Mouse (Mus musculus): ENCODE measurements around the gene Ret.

Ret gene

DNA sequence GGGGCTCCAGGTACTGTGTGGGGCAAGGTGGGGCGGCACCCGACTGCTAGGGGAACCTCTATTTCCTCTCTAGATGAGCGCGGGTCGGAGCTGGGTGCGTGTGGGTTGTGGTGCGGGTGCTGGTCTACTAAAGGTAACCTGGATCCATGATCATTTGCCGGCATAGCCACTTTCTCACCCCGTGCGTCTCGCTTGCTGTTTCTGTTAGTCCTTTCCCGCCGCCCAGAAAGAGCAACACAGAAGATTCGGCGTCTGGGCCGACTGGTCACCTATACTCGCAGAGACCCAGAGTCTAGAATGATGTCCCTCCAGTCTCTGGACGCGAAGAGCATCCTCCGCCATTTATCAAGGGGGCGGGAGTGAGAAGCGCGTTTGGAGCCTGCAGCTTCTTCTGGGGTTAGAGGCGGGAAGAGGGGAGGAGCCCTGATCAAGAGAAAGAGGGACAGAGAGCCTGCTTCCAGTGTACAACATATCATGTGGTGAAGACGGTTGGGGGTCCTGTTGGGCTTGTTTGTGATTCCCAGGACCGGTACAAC is at the start of gene Ret:
Gene Ret, minus strand, starts transcription at position 279 of the 536 bp plus-strand sequence.
- DNase-seq (ENCODE audit: low spot score in 2 of 2) = no peak

DNA sequence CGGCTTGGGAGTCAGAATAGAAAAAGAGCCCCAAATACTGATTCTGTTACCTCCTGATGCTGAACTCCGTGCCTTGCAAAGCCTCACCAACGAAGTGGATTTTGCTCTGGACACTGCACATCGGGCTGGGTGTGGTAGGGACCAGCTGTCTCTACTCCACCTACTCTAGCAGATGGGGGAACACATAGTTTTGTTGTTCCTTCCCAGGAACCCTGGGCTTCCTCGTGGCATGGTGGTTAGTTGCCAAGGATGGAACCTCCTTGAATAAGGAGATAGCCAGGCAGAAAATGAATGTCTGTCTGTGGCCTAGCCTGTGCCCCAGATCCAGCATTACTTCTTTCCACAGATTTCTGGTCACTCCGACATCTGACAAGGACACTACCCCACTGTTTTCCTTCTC is 49.6 kb upstream of the Ret start:
- no peak for DNase-seq (ENCODE audit: low spot score in 2 of 2)

DNA sequence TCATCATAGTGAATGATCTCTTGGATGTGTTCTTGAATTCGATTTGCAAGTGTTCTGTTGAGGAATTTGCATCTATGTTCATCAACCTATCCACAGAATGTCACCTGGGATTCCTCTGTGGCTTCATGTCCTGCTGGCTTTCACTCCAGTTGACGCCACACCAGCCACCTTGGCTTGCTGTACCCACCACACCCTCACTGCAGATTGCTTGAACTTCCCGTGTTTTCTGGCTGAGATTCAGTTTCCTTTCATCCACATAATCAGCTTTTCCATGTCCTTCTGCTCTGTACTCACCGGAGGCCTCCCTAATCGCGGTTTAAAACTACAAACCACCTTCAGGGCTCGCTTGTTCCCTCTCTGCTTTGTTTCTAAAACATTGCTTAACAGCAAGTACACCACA is 46.6 kb upstream of the Ret start:
- no peak for DNase-seq (ENCODE audit: low spot score in 2 of 2)

DNA sequence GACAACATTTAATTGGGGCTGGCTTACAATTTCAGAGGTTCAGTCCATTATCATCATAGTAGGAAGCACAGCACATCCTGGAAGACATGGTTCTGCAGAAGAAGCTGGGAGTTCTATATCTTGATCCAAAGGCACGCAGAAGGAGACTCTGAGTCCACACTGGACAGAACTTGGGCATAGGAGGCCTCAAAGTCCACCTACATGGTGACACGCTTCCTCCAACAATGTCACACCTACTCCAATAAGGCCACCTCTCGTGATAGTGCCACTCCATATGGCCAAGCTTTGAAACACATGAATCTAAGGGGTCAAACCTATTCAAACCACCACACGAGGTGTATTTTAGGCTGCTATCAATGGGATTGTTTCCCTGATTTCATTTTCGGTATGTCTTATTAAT is 45.4 kb upstream of the Ret start:
- DNase-seq (ENCODE audit: low spot score in 2 of 2) = no peak

DNA sequence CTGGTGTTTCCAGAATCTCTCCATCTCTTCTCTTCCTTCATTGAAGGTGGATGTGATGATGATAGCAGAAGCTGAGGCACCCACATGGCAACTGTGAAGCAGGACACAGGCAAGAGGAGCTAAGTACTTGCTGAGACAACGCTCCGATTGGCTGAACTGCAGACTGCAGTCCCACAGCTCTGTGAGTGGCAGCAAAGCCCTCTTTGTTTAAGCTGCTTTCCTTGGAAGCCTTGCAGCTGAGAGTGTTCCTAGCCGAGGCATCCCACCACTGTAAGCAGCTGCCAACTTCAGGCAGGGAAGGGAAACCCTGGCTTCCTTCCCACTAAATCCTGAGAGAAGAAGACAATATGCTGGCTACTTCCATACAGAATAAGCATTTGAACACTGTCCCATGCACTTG is 28.6 kb upstream of the Ret start:
- DNase-seq (ENCODE audit: low spot score in 2 of 2) = peak; percentile 5 to 11

DNA sequence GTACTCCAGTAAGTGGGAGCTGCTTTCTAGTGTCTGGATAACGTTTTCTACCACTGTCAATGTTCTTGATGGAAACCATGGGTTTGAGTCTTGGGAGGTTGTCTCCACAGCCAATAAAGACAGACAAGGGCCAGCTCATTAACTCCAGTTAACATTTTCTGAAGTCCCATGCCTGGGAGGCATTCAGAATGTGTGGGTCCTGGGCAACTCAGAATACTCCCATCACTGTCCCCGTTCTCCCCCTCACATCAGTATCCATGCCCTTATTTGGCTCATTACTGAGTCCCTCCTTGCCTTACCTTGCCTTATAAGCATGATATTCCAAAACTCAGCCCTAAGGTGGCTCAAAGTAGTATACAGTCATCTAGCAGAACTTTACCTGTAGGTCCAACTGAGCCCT is 25.0 kb upstream of the Ret start:
- no peak for DNase-seq (ENCODE audit: low spot score in 2 of 2)

DNA sequence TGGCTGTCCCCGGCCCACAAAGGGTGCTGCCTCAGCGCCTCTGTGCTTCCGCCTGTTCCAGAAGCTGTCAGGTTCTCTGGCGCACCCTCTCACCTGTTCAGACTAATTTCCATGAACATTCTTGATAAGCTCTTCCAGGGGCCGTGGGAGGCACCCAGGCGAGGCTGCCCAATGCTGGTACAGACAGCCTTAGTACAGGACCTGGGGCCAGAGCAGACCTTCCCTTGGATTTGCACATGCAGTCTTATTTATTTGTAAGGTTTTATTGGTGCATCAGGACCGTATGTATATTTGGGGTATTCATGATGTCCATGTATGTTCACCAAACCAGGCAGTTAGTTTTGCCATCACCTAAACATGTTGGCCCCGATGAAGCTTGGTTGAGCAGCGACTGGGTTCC is 18.2 kb upstream of the Ret start:
- DNase-seq (ENCODE audit: low spot score in 2 of 2) = no peak

DNA sequence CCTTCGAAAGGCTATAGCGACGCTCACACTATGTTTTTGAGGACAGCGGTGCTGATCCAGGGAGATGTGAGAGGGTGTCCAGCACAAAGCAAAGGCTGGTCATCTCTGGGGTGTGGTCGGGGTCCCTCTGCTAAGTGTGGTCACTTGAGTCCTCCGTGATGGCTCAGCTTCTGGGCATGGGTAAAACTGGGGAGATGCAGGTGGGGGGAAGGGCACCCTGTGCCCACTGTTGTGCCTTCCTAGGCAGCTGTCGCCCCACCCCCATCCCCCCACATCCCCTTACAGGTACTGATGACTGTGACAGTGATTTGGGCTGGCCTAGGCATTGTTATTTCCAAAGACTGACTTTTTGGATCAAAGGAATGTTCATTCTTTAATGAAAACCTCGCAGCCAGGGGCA is 10.8 kb upstream of the Ret start:
- no peak for DNase-seq (ENCODE audit: low spot score in 2 of 2)

DNA sequence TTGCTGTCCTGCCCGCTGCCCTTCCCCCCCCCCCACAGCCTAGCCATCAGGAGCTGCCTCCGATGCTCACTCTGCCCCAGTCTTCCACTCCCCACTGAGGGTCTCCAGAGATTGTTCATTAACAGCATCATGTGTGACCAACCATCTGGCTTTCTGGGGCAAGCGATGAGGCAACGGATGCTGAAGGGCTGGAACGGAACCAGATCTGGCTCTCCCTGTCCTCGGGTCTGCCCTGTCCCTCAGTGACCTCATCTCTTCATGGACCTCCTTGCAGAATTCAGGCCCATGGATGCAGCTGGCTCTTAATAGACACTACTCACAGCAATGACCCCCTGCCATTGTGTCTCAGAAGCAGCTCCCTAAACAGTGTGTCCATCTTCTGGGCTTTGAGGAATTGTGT is 8.9 kb upstream of the Ret start:
- no peak for DNase-seq (ENCODE audit: low spot score in 2 of 2)

DNA sequence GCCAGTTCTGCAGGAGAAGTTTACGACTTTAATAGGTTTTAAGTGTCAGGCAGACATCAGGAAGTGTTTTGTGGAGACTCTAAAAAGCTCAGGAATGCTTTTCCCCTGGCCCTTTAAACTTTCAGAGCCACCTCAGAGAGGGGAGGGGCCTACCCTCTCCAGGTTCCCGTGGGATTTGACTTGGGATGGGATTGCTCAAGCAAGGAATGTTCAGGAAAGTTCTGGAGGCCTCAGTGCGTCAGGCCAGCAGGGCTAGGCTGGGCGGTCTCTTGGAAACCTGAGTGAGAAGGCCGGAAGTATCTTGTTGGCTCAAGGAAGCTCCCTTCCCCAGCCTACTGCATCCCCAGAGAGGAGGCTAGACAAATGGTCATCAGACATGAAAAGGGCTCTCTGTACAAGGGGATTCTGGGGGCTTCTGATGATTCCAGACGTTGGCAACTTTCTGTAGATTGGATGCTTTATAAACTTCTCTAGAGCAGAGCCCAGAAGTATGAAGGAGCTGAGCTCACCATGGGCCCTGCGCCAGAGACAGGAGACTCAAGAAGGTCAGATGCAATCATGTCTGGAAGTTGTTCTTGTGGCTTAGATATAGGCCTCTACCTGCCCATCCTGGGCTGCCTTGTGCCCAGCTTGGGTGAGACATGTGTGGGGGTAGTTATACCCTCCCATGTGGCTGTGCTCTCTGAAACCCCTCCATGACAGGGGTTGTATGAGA is 7.8 kb upstream of the Ret start:
- no peak for DNase-seq (ENCODE audit: low spot score in 2 of 2)

DNA sequence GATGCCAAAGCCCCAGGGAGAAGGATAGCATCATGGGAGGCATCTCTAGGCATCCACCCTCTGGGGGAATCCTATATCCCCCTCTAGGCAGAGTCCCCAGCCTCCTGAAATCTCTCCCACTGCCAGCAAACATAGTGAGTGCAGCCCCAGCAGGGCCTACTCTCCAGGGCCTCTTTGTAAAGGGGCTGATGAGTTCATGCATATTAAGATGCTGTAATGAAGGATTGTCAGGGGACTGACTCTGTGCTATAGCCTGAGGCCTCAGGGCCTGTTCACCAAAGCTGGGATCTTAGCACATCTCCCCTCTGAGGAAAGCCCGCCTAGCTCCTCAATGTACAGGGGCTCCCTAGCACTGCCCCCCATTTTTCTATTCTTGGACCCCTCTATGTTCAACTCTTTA is 6.6 kb upstream of the Ret start:
- no peak for DNase-seq (ENCODE audit: low spot score in 2 of 2)

DNA sequence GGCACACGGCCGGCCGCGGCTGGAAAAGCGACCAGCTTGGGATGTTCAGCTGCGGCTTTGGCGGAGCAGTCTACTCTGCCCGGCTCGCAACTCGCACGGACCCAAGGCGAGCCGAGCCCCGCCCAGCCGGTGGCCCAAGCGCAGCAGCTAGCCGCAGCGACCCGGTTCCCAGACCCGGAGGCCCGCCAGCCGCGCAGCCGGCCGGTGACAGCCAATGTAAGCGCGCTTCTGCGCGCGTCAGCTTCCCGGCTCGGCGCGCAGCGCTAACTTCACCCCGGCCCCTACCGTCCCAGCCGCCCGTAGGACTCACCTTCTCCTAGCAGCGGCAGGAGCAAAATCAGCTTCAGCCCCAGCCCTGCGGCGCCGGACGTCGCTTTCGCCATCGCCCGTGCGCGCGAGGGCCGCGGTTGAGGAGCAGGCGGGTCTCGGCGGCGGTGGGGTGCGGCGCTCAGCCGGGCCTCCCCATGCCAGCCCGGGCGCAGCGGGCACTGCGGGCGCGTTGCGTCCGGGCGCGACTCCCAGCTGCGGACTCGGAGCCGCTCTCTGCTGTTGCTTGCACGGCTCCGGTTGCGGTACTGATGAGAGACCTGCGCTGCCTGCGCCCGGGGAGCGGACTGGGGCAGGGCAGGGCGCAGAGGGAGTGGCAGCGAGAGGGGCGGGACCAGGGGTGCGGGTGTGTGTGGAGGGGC is 623 bp downstream of the Ret start:
- DNase-seq (ENCODE audit: low spot score in 2 of 2) = peak; percentile 17 to 22

DNA sequence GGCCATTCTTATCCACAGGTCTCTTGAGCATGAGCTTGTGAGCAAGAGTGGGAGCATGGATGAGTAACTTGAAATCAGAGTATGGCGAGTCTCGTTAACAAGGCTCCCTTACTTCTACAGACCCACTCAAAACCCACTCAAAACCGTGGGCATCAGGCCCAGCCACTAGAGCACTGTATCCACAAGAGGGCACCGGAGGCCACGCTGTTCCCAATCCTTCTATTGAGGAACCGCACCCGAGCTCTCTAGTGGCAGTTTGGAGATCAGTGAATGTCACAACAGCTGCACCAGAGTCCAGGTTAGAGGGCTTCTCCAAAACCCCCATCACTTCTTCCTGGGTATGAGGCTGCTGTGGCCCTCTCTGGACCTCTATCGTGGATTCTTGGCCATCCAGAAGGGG is 2.4 kb downstream of the Ret start:
- peak; percentile 74 for DNase-seq (ENCODE audit: low spot score in 2 of 2)

DNA sequence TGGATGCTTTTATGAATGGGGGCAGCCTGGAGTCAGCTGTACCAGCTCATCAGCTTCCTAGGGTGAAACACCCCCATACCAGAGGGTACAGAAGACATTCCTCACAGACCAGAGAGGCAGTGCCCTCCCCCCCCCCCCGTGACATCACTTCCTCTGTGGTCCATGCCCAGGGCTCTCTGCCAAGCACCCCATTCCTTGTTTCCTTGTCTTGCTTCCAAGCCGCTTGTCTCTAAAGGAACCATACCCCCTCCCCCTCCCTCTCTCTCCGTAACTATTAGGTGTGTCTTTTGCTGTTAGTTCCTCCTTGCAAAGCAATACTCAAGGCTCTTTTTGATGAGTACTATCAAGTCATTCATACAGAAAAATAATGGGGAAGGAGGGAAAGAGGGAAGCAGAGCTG is 4.6 kb downstream of the Ret start:
- no peak for DNase-seq (ENCODE audit: low spot score in 2 of 2)

DNA sequence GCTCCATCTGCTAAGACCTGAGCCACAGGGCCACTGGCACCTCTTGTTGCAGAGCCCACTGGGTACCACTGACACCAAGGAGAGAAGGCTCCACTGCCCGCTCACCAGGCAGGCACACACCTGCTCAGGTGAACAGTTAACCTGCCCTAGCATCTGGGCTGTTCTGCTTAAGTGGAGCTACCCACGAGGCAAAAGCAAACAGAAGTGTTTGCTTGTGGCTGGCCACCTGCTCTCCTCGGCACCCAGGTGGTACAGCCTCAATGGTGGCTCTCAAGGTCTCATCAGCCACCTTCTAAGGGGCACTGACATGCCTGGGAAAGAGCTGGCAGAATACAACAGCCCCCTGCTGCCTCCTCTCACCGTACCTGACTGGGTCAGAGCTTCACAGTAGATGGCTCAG is 5.3 kb downstream of the Ret start:
- DNase-seq (ENCODE audit: low spot score in 2 of 2) = no peak

DNA sequence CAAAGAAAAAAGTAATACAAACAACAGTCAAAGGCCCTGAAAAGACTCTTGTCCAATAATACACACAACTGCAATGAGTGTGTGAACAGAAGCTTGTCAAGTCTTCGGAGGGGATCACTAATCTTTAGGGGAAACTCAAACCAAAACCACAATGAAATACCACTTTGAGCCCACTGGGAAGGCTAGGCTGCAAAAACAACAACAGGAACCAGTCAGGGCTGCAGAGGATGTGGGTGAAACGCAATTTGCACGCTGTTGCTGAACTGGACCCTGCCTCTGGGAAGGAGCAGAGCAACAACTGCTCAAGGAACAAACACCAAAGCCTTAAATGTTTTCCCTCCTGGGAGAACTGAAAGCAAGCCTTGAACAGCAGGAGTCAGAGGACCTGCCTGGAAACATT is 7.8 kb downstream of the Ret start:
- DNase-seq (ENCODE audit: low spot score in 2 of 2) = no peak

DNA sequence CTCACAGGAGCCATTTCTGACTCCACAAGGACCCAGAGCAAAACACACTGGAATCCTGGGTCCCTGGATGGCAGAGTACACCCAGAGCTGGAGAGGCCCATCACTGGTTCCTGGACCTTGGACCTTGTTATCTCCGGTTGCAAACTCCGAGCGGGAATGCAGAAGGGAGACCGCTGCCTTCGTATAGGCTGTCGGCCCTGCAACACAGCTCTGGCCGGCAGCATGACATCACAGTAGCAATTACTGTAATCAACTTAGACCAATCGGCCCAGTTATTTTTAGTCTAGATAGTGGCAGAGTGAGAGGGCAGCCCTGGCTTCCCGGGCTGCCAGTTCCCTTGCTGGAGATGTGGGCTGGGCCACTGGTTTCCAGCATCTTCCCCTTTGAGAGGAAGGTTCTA is 8.9 kb downstream of the Ret start:
- no peak for DNase-seq (ENCODE audit: low spot score in 2 of 2)

DNA sequence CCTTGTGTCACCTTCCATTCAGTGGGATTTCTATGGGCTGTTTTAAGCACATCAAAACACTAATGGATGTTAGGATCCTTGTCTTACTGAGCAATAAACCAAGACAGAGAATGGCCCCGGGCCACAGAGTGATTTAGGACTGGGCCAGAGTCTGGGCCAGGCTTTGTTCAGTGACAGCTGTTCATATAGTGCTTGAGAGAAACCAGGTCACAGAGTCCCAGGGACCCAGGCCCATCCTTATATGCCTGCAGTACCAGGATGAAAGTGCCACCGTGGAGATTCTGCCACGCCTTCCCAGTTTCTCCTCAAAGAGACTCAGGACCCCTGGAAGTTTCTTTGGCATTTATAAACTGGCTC is 10.3 kb downstream of the Ret start:
- no peak for DNase-seq (ENCODE audit: low spot score in 2 of 2)

DNA sequence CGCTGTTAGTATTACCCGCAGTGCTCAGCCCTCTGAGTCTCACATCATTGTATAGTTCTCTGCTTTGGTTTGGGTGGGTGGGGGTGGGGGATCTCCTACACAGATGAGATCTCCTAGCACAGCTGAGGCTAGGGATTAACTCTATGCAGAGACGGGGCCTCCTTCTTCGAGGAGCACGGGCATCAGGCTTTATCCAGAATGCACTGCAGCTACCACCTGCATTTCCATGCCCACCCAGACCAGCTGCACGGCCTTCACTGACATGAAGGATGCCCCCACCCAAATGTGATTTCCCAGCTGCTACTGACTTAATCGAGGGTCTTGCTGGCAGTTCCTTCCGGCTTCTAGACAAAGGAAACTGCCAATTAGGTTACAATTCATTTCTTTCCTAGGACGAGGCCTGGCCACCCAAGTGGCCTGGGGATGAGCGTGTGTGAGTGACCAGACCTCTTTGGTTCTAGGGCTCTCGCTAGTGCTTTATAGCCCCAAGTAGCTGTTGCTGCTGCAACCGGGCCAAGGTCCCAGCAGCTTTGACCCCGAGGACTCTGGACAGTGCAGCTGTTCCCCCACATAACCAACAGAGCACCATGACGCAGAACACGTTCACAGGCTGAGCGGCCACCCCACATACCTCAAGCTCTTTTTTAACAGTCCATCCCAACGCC is 10.8 kb downstream of the Ret start:
- no peak for DNase-seq (ENCODE audit: low spot score in 2 of 2)

DNA sequence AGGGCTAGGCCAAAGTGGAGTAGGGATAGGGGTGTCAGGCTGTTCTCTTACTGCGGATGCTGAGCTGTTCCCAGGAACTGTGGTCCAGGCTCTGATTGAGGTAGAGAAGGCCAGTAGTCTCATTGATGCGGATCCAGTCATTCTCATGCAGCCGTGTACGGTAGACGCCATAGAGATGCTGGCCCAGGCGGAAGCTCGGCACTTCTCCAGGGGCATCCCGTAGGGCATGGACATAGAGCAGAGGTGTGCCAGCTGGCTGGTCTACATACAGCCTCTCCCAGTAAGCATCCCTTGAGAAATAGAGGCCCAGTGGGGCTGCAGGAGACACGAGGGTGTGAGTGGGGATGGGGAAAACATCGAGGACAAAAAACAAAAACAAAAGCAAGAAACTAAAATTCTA is 13.4 kb downstream of the Ret start:
- DNase-seq (ENCODE audit: low spot score in 2 of 2) = no peak

DNA sequence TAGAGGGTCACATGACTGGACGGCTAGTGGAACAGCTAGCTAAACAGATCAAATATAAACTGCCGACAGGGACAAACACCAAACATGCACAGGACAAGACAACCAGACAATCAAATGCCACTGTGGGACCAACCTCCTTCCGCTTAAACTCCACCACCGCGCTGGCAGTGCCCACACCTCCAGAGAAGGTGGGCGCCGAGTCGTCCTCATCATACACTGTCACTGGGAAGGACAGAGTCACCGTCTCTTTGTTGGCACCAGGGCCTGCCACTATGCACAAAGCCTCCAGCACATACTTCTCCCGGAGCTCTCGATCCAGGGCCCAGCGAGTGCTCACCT is 17.5 kb downstream of the Ret start:
- DNase-seq (ENCODE audit: low spot score in 2 of 2) = no peak

DNA sequence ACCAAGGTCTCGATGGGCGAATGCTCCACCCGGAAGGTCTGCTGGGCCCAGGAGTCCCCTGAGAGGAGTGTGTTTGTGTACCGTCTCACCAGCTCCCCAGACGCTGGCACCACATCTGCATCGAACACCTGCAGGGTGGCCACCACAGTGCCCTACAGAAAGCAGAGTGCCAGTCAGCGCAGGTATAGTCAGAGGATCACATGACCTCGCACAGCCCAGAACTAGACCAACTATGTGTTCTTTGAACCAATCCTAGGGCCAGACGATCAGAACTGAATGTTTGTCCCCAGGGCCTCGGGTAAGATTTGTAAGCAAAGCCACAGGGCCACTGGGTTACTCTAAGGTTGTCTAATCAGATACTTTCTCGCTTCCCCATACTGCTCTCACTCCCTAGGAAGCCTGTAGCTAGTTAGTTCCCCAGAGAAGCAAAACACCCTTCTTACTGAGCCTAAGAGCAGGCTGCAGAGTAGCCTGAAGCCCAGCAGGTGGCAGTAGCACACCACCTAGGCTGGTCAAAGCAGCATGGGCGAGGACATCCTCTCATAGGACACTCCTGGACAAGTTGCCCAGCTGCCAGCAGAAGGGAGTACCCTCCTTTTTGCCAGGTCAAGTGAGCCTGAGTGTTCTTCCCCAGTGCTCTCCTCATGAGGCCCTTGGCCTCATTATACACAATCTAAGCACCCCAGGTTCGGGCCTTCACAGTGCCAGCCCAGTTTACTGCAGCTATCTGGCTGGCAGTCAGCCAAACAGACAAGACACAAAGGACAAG is 18.0 kb downstream of the Ret start:
- peak; percentile 77 for DNase-seq (ENCODE audit: low spot score in 2 of 2)

DNA sequence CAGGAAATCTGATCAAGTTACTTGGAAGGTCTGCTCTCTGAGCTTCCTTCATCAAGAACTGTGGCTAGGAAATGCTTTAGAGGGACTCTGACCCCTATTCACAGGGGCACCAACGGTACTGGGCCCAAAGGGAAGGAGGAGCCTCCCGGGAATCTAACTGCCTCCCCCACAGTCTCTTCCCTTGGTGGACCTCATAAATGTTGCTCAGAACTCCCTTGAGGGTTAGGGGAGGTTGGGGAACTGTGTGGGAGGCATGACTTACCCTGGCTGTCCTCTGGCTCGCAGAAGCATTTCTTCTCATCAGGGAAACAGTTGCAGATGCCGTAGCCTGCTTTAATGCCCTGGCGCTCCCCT is 23.6 kb downstream of the Ret start:
- DNase-seq (ENCODE audit: low spot score in 2 of 2) = no peak

Measured in right cerebral cortex, adult 2 months (tissue).